Mouse (Mus musculus) ES-Bruce4 (cell line): Measurements from ENCODE around the gene Pde8a.

Source experiments
- EP300 ChIP-seq: IDR thresholded peaks from 2 replicates; pipeline ENCODE4 v1.6.1; 2011; ENCODE audit warnings: low read depth, low read length; ENCODE audit not compliant: insufficient read depth
- POLR2A ChIP-seq: IDR thresholded peaks from one replicate; pipeline ENCODE4 v1.8.1; 2011; ENCODE audit warnings: low read length; ENCODE audit not compliant: insufficient read depth

- TF ChIP-seq POLR2A, result no peak
- TF ChIP-seq EP300, result no peak
Measured at GRCm38 (mm10) chr7:81327661-81328060, 114.3 kb downstream of the Pde8a start.
